Mouse (Mus musculus): ENCODE data around the gene Kif13a.

GRCm38 (mm10) chr13:46737482-46737881 lies 192.2 kb downstream of the Kif13a start:
- no peak for TF ChIP-seq TAL1 (IDR thresholded peaks at IDR 0.05; ENCODE audit: low read length)
- no peak for TF ChIP-seq GATA1 (IDR thresholded peaks at IDR 0.05; ENCODE audit: low read length)
